Mouse (Mus musculus) ovary, adult 18-20 months (tissue): Measurements from ENCODE around the gene Gpha2.

Experiments used
- DNase-seq: peaks from one replicate; pipeline ENCODE4 v3.0.0; 2022; ENCODE audit warnings: low spot score, mixed read lengths

The Gpha2 gene

DNA sequence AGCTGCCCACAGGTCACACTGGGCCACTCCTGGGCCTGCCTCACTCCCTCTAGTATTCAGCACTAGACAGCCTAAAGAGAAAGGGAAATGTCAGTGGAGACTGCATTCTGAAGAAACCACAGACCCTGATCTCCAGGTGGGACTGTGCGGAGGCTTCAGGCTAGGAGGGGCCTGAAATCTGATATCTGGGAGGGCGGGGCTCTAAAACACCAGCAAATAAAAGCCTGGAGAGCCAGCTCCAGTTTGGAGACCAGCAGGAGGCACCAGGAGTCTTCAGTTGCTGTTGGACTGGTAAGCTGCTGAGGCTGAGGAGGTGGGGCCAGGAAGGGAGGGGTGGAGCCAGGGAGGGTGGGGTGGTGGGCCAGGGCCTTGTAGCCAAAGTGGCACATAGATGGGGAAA is at the start of gene Gpha2:
Gene Gpha2, plus strand, starts transcription at position 246 of the 400 bp plus-strand sequence.
- no peak for DNase-seq

DNA sequence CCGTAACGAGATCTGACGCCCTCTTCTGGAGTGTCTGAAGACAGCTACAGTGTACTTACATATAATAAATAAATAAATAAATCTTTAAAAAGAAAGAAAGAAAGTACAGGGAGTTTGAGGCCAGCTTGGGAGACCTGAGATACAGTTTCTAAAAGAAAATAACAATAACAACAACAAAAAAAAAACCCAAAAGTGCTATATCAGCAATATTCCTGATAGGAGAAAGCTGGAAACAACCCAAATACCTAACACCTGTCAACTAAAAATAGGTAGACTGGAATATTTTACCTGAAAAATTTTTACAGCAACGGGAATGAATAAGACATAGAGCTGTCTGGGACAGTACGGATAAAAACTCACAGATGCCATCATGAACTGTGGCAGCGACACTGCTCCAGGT is 47.4 kb upstream of the Gpha2 start:
- DNase-seq = no peak

DNA sequence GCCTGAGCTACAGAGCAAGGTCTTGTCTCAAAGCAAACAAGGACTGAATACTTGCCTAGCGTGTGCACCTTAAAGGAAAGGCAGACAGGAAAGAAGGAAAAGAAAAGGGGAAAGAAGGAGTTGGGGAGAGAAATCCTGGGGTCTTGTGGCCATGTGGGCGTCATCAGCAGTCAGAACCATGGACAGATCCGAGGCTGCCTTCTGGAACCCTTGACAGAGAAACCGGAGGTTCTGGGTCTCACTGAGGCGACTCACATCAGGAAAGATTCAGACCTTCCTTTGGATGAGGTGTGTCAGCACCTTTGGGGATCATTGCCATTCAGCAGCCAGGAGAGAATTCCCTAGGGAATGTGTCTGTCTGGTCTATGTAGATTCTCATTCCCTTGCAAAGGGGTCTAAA is 44.6 kb upstream of the Gpha2 start:
- DNase-seq = no peak

DNA sequence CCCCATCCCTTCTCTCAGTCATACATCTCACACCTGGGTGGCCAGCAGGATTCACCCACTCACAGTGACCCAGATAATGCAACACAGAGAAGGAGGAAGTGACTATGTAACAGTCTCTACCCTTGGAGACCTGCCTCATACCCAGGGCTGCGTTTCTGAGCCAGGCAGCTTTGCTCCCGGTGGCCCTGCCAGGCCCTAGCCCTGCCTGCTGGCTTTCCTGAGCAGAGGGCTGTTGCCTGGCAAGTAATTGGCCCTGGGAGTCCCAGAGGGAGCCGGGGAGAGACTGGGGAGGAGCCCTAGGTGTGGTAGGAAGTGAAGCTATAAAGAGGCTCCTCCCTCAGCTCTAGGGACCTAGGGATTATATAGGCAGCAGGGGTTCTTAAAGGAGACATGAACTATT is 43.6 kb upstream of the Gpha2 start:
- DNase-seq = no peak

- DNase-seq = no peak
Measured at GRCm38 (mm10) chr19:6184131-6184530, 42.0 kb upstream of the Gpha2 start, which contains the start of gene Majin. Gene Majin (plus strand): TSS chr19:6184388.

DNA sequence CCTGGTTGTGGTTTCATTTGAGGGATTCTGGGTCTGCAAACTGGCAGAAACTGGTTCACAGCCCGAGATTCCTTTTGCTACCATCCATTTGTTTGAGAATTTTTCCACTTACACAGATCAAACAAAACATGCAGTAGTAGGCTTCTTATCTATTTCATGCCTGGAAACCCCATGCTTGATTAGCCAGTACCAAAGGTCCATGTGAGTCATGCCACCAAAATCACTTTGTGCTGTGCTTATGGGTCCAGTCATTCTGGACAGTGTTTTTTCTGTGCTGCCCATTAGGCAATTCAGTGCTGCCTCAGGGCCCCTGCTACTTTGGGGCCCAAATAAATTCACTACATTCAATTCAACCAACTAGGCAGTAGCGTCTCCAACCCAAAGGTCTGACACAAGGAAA is 21.9 kb upstream of the Gpha2 start:
- no peak for DNase-seq

GRCm38 (mm10) chr19:6206716-6207115 is 19.5 kb upstream of the Gpha2 start:
- no peak for DNase-seq

DNA sequence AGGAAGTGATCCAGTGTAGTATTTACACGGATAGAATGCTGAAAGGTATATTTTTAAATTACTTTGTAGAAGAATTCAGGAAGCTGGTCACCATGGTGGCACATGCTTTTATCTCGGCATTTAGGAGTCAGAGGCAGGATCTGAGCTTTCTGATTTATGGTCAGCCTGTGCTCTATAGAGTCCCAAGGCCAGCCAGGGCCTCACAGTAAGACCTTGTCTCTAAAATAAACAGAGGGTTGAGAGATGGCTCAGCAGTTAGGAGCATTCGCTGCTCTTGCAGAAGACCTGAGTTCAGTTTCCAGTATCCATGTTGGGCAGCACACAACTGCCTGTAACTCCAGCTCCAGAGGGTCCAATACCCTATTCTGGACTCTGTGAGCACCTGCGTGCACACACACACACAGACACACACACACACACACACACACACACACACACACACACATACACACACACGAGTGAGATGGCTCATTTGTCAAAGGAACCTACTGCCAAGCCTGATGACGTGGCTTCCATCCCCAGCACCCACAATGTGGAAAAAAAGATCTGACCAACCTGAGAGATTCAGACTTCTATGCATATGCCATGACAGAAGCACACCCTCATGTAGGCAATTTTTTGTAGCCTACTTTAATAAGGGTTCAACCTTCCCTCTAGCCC is 10.0 kb upstream of the Gpha2 start:
- DNase-seq = no peak

DNA sequence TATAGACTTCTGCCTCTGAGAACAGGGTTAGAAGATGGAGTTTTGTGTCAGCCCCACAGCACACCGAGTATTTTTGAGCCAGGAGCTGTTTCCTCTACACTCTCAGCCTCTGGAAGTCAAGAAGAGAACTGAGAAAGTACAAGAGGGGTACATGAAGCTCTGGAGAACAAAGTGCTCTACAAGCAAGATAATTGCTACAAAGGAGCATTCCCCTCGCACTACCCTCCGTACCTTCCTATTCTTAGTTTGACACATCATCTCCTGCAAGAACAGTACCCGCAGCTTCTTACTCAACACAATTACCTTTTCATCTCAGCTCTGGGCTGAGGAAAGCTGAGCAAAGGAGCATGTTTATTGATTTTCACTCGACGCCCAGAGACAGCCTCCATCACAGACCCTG is 7.6 kb upstream of the Gpha2 start:
- no peak for DNase-seq

- DNase-seq = no peak
Measured at GRCm38 (mm10) chr19:6226763-6227162, 583 bp downstream of the Gpha2 start.

- DNase-seq = no peak
Measured at GRCm38 (mm10) chr19:6227864-6228263, 1.7 kb downstream of the Gpha2 start.

GRCm38 (mm10) chr19:6230411-6230810 is 4.2 kb downstream of the Gpha2 start:
- peak; percentile 79 for DNase-seq

DNA sequence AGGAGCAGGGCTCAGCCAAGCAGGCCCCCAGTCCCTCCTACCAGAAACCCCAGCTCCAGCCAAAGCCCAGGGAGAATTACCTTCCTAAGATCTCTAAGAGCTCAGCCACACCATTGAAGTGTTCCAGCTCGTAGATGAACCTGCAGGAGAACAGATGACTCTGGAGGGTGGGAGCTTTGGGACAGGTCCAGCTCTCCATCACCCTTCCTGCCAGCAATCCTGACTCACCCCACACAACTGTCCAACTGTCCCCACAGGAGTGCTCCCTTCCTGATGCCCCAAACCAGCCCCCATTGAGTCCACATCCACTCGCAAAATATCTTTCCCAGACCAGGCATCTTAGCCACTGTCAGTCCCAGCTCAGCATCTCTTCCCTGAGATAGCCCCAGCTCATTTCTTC is 4.9 kb downstream of the Gpha2 start:
- no peak for DNase-seq

- DNase-seq = no peak
Measured at GRCm38 (mm10) chr19:6233647-6234046, 7.5 kb downstream of the Gpha2 start.

DNA sequence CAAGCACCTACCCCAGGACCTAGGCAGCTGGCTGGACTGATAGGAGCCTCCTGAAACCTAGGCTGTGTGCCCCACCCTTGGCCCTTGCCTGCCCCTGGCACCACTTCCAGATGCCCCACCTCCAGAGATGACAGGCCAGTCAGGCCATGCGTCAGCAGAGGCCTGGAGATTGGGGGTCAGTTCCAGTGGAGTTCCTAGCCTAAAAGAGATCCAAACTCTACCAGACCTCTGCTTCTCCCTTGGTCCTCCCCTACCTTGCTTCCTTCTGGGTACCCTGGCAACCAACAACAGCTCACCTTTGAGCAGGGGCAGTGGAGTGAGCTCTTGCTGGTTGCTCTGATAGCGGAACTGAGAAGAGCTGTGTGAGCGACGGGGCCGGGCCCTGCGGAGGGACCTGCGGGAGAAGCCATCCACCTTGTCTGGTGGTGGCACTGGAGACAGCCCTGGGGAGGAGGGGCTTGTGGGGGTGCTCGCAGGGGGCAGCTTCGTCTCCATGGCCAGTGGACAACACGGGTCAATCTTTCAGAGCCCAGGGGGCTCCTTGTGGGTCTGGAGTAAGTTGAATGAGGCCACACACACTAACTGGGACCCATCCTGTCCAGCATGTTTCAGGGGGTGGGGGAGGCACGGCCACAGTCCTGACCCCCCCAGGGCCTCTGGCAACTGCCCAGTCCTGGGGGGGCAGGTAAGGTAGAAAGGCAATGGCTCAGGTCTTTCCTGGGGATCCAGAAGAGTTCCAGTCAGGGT is 8.3 kb downstream of the Gpha2 start:
- no peak for DNase-seq

GRCm38 (mm10) chr19:6235084-6236052 is 9.2 kb downstream of the Gpha2 start, which contains the start of gene Ppp2r5b:
Gene Ppp2r5b (minus strand): TSS chr19:6235872.
- DNase-seq = peak; percentile 93

GRCm38 (mm10) chr19:6236053-6236441 is 9.9 kb downstream of the Gpha2 start:
- DNase-seq = peak; percentile 86

DNA sequence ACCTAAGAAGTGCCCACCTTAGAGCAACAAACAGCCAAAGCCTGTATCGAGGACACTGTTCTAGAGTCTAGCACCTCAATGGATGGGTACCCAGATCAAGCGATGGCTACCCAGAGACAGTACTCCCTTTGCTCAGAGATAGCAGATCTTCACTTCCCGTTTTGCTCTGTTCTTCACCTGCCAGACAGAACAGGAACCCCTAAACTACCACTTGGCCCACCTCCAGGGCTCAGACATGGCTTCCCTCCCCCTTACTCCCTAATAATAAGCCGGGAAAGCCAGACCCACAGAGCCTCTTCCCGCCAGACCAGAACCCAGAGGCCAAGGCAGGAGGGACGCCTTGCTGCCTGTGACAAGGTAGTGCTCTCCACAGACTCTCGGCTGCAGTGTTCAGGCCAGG is 10.7 kb downstream of the Gpha2 start:
- no peak for DNase-seq

DNA sequence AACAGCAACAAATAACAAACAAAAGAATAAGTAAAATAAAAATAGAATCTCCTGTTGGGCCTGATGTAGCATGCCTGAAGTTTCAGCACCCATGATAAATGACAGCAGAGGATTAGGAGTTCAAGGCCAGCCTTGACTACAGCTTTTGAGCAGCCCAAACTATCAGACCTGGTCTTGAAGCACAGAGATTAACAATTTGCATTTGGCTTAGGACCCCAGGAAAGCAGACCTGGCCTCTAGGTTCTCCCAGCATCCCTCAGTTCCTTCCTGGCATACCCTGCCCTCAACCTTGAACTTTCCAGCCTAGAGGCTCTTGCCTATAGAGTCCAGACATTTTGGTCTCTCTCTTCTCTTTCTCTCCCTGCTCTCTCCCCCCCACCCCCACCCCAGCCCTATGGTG is 12.6 kb downstream of the Gpha2 start:
- no peak for DNase-seq

GRCm38 (mm10) chr19:6240136-6240535 is 14.0 kb downstream of the Gpha2 start:
- no peak for DNase-seq

DNA sequence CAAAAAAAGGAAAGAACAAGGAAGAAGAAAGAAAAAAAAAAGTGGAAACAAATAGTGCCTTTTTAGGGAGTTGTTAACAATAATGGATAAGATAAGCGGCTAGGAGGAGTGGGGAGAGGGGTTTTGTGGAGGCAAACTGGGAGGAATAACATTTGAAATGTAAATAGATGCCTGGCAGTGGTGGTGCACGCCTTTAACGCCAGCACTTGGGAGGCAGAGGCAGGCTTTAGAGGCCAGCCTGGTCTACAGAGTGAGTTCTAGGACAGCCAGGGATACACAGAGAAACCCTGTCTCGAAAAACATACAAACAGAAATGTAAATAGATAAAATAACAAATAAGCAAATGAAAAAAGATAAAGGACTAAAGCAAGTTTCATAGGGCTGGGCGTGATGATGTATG is 14.5 kb downstream of the Gpha2 start:
- DNase-seq = no peak
